Mouse (Mus musculus): ENCODE measurements around the gene Cyp46a1. TPM values are rescaled to one million over a fixed set of nuclear protein-coding genes. Genes with fewer than 3 reads are reported as not detected.
A peak's percentile ranks its signal among the peaks of the same experiment; 100 is the strongest.

Cyp46a1 gene
- total and polyA plus RNA-seq, 2 experiments: 0.83 to 2.5 TPM

DNA sequence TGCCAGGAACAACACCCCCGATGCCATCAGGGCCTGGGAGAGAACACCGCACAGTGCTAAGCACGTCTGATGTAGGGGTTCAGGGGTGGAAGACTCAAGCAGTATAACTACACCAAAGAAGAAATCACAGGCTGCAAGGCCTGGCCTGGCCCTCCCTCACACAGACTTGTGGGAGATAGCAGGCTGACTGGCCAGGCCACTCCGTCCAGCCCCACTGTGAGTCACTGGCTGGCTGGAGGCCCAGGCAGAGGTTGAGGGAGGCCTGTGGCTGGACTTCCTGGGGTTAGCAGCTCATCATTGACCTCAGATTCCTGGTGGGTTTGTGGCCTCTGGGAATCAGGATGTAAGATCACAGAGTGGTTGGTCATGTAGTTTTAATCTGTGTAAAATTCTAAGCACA, 59.5 kb downstream of the Cyp46a1 start:
- Histone ChIP-seq H3K27me3 (ENCODE audit: control insufficient read depth, insufficient read depth, low read length) (no peaks in the 10 kb centered on the region), H3K79me2 (ENCODE audit: control insufficient read depth, insufficient read depth, low read length) (no peaks in the 10 kb centered on the region), H3K36me3 (ENCODE audit: control insufficient read depth, insufficient read depth, low read length) (no peaks in the 10 kb centered on the region), H3K27ac (replicated peaks; ENCODE audit: insufficient read depth, low read depth, low read length) (peak overlapping the region; percentile 9; the same call in 1 of the 2 replicates), H3K9ac (ENCODE audit: low read depth, low read length) (no peak overlapping the region), H3K4me3 (ENCODE audit: insufficient read depth, low read depth, low read length) (no peak overlapping the region), H3K4me1 (ENCODE audit: control insufficient read depth, insufficient read depth, low read length) (no peaks in the 10 kb centered on the region)
- peak; percentile 19 for DNase-seq (ENCODE audit: extremely low read depth, low read depth, low spot score)
- WGBS: 70% methylated on average over 4 of the region's 4 CpGs
- TF ChIP-seq CTCF (IDR thresholded peaks at IDR 0.05; ENCODE audit: low read depth, low read length): no peak
- no peak for TF ChIP-seq POLR2A (IDR thresholded peaks at IDR 0.05; ENCODE audit: extremely low read depth, insufficient read depth, low read length)

- 88% methylated on average over 17 of the region's 17 CpGs for WGBS
- H3K4me1 ChIP-seq (ENCODE audit: control insufficient read depth, insufficient read depth, low read length): no peaks in the 10 kb centered on the region
These were observed 60.5 kb downstream of the Cyp46a1 start for GRCm38 (mm10) chr12:108394534-108395284.

GRCm38 (mm10) chr12:108395285-108395660, 61.1 kb downstream of the Cyp46a1 start:
- Histone ChIP-seq H3K27me3 (ENCODE audit: control insufficient read depth, insufficient read depth, low read length) (no peaks in the 10 kb centered on the region), H3K36me3 (ENCODE audit: control insufficient read depth, insufficient read depth, low read length) (no peaks in the 10 kb centered on the region), H3K79me2 (ENCODE audit: control insufficient read depth, insufficient read depth, low read length) (no peaks in the 10 kb centered on the region), H3K4me1 (ENCODE audit: control insufficient read depth, insufficient read depth, low read length) (no peaks in the 10 kb centered on the region), H3K4me3 (ENCODE audit: insufficient read depth, low read depth, low read length) (no peak overlapping the region), H3K27ac (replicated peaks; ENCODE audit: insufficient read depth, low read depth, low read length) (no peak overlapping the region), H3K9ac (ENCODE audit: low read depth, low read length) (no peak overlapping the region)
- 85% methylated on average over 6 of the region's 6 CpGs for whole genome bisulfite sequencing
- no peak for DNase-seq (ENCODE audit: extremely low read depth, low read depth, low spot score)
- TF ChIP-seq CTCF (IDR thresholded peaks at IDR 0.05; ENCODE audit: low read depth, low read length) (no peak), POLR2A (IDR thresholded peaks at IDR 0.05; ENCODE audit: extremely low read depth, insufficient read depth, low read length) (no peak)

More at GRCm38 (mm10) chr12:108394534-108395284, 60.5 kb downstream of the Cyp46a1 start:
- no peak overlapping the region for H3K27ac ChIP-seq (replicated peaks; ENCODE audit: insufficient read depth, low read depth, low read length)
- H3K27me3 ChIP-seq (ENCODE audit: control insufficient read depth, insufficient read depth, low read length): no peaks in the 10 kb centered on the region
- no peaks in the 10 kb centered on the region for H3K79me2 ChIP-seq (ENCODE audit: control insufficient read depth, insufficient read depth, low read length)
- no peak overlapping the region for H3K4me3 ChIP-seq (ENCODE audit: insufficient read depth, low read depth, low read length)
- H3K36me3 ChIP-seq (ENCODE audit: control insufficient read depth, insufficient read depth, low read length): no peaks in the 10 kb centered on the region
- DNase-seq (ENCODE audit: extremely low read depth, low read depth, low spot score): no peak
- no peak overlapping the region for H3K9ac ChIP-seq (ENCODE audit: low read depth, low read length)
- TF ChIP-seq POLR2A (IDR thresholded peaks at IDR 0.05; ENCODE audit: extremely low read depth, insufficient read depth, low read length) (no peak), CTCF (IDR thresholded peaks at IDR 0.05; ENCODE audit: low read depth, low read length) (no peak)

- no peak overlapping the region for H3K9ac ChIP-seq (ENCODE audit: low read depth, low read length)
- H3K36me3 ChIP-seq (ENCODE audit: control insufficient read depth, insufficient read depth, low read length): no peaks in the 10 kb centered on the region
- no peaks in the 10 kb centered on the region for H3K79me2 ChIP-seq (ENCODE audit: control insufficient read depth, insufficient read depth, low read length)
- DNase-seq (ENCODE audit: extremely low read depth, low read depth, low spot score): no peak
- H3K27me3 ChIP-seq (ENCODE audit: control insufficient read depth, insufficient read depth, low read length): no peaks in the 10 kb centered on the region
- 93% methylated on average over 11 of the region's 11 CpGs for WGBS
- H3K4me3 ChIP-seq (ENCODE audit: insufficient read depth, low read depth, low read length): no peak overlapping the region
- no peak overlapping the region for H3K27ac ChIP-seq (replicated peaks; ENCODE audit: insufficient read depth, low read depth, low read length)
- TF ChIP-seq POLR2A (IDR thresholded peaks at IDR 0.05; ENCODE audit: extremely low read depth, insufficient read depth, low read length): no peak
- TF ChIP-seq CTCF (IDR thresholded peaks at IDR 0.05; ENCODE audit: low read depth, low read length): no peak
- no peaks in the 10 kb centered on the region for H3K4me1 ChIP-seq (ENCODE audit: control insufficient read depth, insufficient read depth, low read length)
These were observed 62.1 kb downstream of the Cyp46a1 start for GRCm38 (mm10) chr12:108396081-108396947.

DNA sequence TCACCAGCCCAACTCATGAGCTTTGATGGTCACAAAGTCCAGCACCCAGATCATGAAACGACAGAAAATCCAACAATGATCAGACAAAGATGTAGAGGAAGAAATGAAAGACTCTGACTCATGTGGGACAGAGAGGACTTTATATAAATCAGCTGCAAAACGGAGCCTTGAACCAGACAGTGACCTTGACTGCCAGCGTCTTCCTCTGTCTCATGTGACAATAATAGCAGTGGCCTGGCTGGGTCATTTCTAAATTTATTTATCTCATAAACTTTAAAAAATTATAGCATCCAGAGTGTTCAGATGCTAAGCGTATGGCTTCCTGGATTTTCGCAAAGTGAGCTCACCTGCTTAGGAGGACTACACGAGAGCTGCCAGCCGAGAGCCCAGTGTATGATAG, 64.5 kb downstream of the Cyp46a1 start:
- Histone ChIP-seq H3K4me1 (ENCODE audit: control insufficient read depth, insufficient read depth, low read length) (no peaks in the 10 kb centered on the region), H3K36me3 (ENCODE audit: control insufficient read depth, insufficient read depth, low read length) (no peaks in the 10 kb centered on the region), H3K4me3 (ENCODE audit: insufficient read depth, low read depth, low read length) (no peak overlapping the region), H3K27me3 (ENCODE audit: control insufficient read depth, insufficient read depth, low read length) (no peaks in the 10 kb centered on the region), H3K27ac (replicated peaks; ENCODE audit: insufficient read depth, low read depth, low read length) (no peak overlapping the region), H3K9ac (ENCODE audit: low read depth, low read length) (no peak overlapping the region), H3K79me2 (ENCODE audit: control insufficient read depth, insufficient read depth, low read length) (no peaks in the 10 kb centered on the region)
- TF ChIP-seq CTCF (IDR thresholded peaks at IDR 0.05; ENCODE audit: low read depth, low read length) (no peak), POLR2A (IDR thresholded peaks at IDR 0.05; ENCODE audit: extremely low read depth, insufficient read depth, low read length) (no peak)
- DNase-seq (ENCODE audit: extremely low read depth, low read depth, low spot score): no peak
- WGBS: 77% methylated on average over 7 of the region's 7 CpGs

Measured in liver, adult 2 months (tissue).